In the genomic region with DNA sequence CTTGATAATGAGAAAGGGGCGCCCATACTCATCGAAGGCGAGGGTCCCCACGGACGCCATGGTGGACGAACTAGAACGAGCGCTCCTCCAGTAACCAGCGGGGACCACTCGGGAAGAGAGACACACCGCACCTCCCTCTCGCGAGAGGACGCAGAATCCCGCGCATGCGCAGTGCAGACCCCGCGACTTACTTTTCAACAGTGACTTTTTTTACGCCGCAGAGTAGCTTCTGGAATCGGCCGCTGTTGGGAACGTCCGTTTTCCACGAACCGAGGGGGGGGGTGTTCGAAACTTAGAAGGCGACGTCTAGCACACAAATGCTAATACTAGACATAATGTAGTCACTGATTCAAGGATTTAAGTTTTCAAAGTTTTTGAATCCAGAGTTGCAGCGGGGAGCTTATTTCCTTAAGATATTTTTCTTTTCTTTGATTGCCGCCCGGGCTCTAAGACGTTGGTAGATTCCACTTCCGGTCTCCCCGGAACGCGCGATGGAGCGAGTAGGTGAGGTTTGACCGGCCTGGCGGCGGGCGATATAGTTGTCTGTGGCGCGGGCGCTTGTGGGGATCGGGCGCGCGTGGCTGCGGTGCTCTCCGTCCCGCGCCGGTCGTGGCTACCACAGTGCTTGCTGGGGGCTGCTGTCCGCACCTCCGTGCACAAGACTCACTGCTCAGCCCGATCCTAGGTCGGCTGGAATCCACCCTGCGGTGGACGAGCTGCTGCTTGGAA, we compare ENCODE assay signal across 8 mouse cellular contexts. TPM values are rescaled to one million over a fixed set of nuclear protein-coding genes. Genes with fewer than 3 reads are reported as not detected.
A peak's percentile ranks its signal among the peaks of the same experiment; 100 is the strongest.
DNase-seq lines count a peak whose midpoint lies in the region; ATAC-seq and TF ChIP-seq lines count a peak whose summit lies in the region.

Cct5 (minus strand) TSS at position 159 of the 729 bp plus-strand sequence.
Fam173b (plus strand) TSS at position 207 of the 729 bp plus-strand sequence.

- H3K27ac ChIP-seq in hindbrain, embryonic 13.5 days: peak within 1 kb of the TSS; percentile 95

- POLR2A ChIA-PET in Patski (lab: Charles Lee): interaction anchor here (1.0 to 1.9 kb wide), 3 partner anchors 8 to 71 kb away, joined by 3 to 6 read pairs (median 4); partner anchors contain the start of gene March6

- ATAC-seq in Patski: peak; percentile 91
- peak; percentile 94 for ATAC-seq in hindbrain, embryonic 13.5 days (ENCODE audit: low FRiP score)

- H3K9ac ChIP-seq in hindbrain, embryonic 13.5 days: peak within 1 kb of the TSS; percentile 96

- H3K4me3 ChIP-seq in hindbrain, embryonic 13.5 days: peak within 1 kb of the TSS; percentile 95

- peaks cover 38% of the 10 kb centered on the region for H3K4me1 ChIP-seq in hindbrain, embryonic 13.5 days (replicated peaks)

- in situ Hi-C loops in Patski (cut with MboI; ENCODE audit: low pct_unique_long_range_greater_than_20kb): loop anchor here (25.0 kb wide), 2 partner anchors 635 to 1135 kb away; partner anchors contain the start of gene Sema5a

- H3K4me2 ChIP-seq in hindbrain, embryonic 13.5 days: peak within 1 kb of the TSS; percentile 99

- H3K36me3 ChIP-seq in hindbrain, embryonic 13.5 days: peaks cover 5% of the 10 kb centered on the region

- CTCF ChIA-PET in Patski (lab: Charles Lee): no interaction called here

- DNase-seq in Patski (ENCODE audit: low read depth, low spot score): peak; percentile 84
- peak; percentile 99 for DNase-seq in cerebellum, postnatal 14 days
- peak; percentile 96 to 99 for DNase-seq in frontal cortex, postnatal 14 days (ENCODE audit: low spot score in 2 of 2)
- DNase-seq in layer of hippocampus, postnatal 25 days (ENCODE audit: extremely low spot score in 1 of 2, low spot score in 1 of 2): peak; percentile 99 to 100
- DNase-seq in lung, postnatal 25 days (ENCODE audit: low spot score): peak; percentile 98
- DNase-seq in retina, embryonic 14.5 days (ENCODE audit: low spot score): peak; percentile 100
- DNase-seq in thymus, postnatal 4 days: peak; percentile 99

- H3K9me3 ChIP-seq in hindbrain, embryonic 13.5 days: no peaks in the 10 kb centered on the region

- under 1% methylated on average over 63 of the region's 63 CpGs for WGBS in hindbrain, embryonic 13.5 days

- no peak for TF ChIP-seq CTCF in Patski (IDR thresholded peaks at IDR 0.05)

- no peaks in the 10 kb centered on the region for H3K27me3 ChIP-seq in Patski
- no peaks in the 10 kb centered on the region for H3K27me3 ChIP-seq in hindbrain, embryonic 13.5 days

RNA-seq across cellular contexts. Expression of gene Cct5, which starts in this region (rescaled TPM):
- 407 TPM for polyA plus RNA-seq in Patski (2021)
- polyA plus RNA-seq in hindbrain, embryonic 13.5 days (2015; fragmentation: Nextera tagmentation; extraction: Ambion mirVana): 509 and 525 TPM in 2 replicates
- 100 to 1,000 TPM; 233 to 257 TPM for total RNA-seq in layer of hippocampus, postnatal 25 days (2021)

RNA-seq across cellular contexts. Expression of gene Fam173b, which starts in this region (rescaled TPM):
- polyA plus RNA-seq in Patski (2021): 13.3 TPM
- 11.2 and 11.5 TPM in 2 replicates for polyA plus RNA-seq in hindbrain, embryonic 13.5 days (2015; fragmentation: Nextera tagmentation; extraction: Ambion mirVana)
- total RNA-seq in layer of hippocampus, postnatal 25 days (2021): 10 to 100 TPM; 11.8 to 13.3 TPM

Comparison
In these comparisons a context has a peak if more than half of its experiments do, and no peak if none do; other contexts are left out.
1. Peak in every context shown above with its lines: DNase-seq, ATAC-seq, H3K4me3 ChIP-seq and H3K27ac ChIP-seq.